16 mouse cellular contexts compared by ENCODE assay signal in genomic region chr6:94069421-94069820, GRCm38 (mm10).
A peak's percentile ranks its signal among the peaks of the same experiment; 100 is the strongest.
DNase-seq lines count a peak whose midpoint lies in the region; ATAC-seq and TF ChIP-seq lines count a peak whose summit lies in the region.
"Had no signal": no experiment of that assay in that cellular context is flagged by ENCODE, and none has a peak within 500 bp of the region (broad histone marks: within the 10 kb centered on the region; RNA-seq: fewer than 3 reads in every experiment).

No protein-coding gene starts in this region.

- peak overlapping the region; percentile 77 for H3K27ac ChIP-seq in heart, embryonic 12.5 days (ENCODE audit: poor library complexity, severe bottlenecking)
- H3K27ac ChIP-seq in stomach, embryonic 16.5 days (ENCODE audit: low read length): no peak overlapping the region
- no peak overlapping the region for H3K27ac ChIP-seq in stomach, postnatal 0 days (replicated peaks)
- no peak overlapping the region for H3K27ac ChIP-seq in liver, embryonic 11.5 days (ENCODE audit: low read depth, low read length)
- no peak overlapping the region for H3K27ac ChIP-seq in hindbrain, embryonic 13.5 days
- H3K27ac ChIP-seq: hindbrain, postnatal 0 days; liver, embryonic 15.5 days; macrophage had no signal

- H3K4me1 ChIP-seq in heart, embryonic 12.5 days (replicated peaks): peaks cover 54% of the 10 kb centered on the region
- H3K4me1 ChIP-seq in stomach, embryonic 16.5 days (ENCODE audit: control insufficient read depth, insufficient read depth, low read length): peaks cover 9% of the 10 kb centered on the region; the same call in 1 of the 2 replicates
- no peaks in the 10 kb centered on the region; the same call in 1 of the 2 replicates for H3K4me1 ChIP-seq in stomach, postnatal 0 days (replicated peaks; ENCODE audit: control insufficient read depth, insufficient read depth)
- H3K4me1 ChIP-seq in liver, embryonic 11.5 days (replicated peaks; ENCODE audit: control insufficient read depth, insufficient read depth, low read length): peaks cover 10% of the 10 kb centered on the region
- peaks cover 9% of the 10 kb centered on the region; the same call in 1 of the 2 replicates for H3K4me1 ChIP-seq in hindbrain, embryonic 13.5 days (replicated peaks)

- no peaks in the 10 kb centered on the region for H3K27me3 ChIP-seq in heart, embryonic 12.5 days (replicated peaks)
- H3K27me3 ChIP-seq in stomach, embryonic 16.5 days (ENCODE audit: control insufficient read depth, insufficient read depth, low read length): no peaks in the 10 kb centered on the region
- H3K27me3 ChIP-seq in stomach, postnatal 0 days (ENCODE audit: control insufficient read depth, insufficient read depth, low read length): no peaks in the 10 kb centered on the region
- no peaks in the 10 kb centered on the region for H3K27me3 ChIP-seq in liver, embryonic 11.5 days (replicated peaks; ENCODE audit: control insufficient read depth, insufficient read depth, low read length)
- H3K27me3 ChIP-seq in hindbrain, embryonic 13.5 days: no peaks in the 10 kb centered on the region
- H3K27me3 ChIP-seq: embryonic facial prominence, embryonic 12.5 days; liver, embryonic 15.5 days had no signal

- intact Hi-C loops in heart, postnatal 14 days (cut with DNase I): no loop called here

- H3K9ac ChIP-seq in heart, embryonic 12.5 days: no peak overlapping the region
- no peak overlapping the region for H3K9ac ChIP-seq in stomach, embryonic 16.5 days (ENCODE audit: low read length)
- no peak overlapping the region for H3K9ac ChIP-seq in stomach, postnatal 0 days (ENCODE audit: low read length)
- H3K9ac ChIP-seq in liver, embryonic 11.5 days (ENCODE audit: low read depth, low read length): no peak overlapping the region
- no peak overlapping the region for H3K9ac ChIP-seq in hindbrain, embryonic 13.5 days
- H3K9ac ChIP-seq: embryonic facial prominence, embryonic 12.5 days; liver, embryonic 15.5 days had no signal

- H3K4me3 ChIP-seq in heart, embryonic 12.5 days: no peak overlapping the region
- no peak overlapping the region for H3K4me3 ChIP-seq in stomach, embryonic 16.5 days (replicated peaks; ENCODE audit: low read length)
- no peak overlapping the region for H3K4me3 ChIP-seq in stomach, postnatal 0 days (ENCODE audit: low read depth, low read length)
- no peak overlapping the region for H3K4me3 ChIP-seq in liver, embryonic 11.5 days (ENCODE audit: low read depth, low read length)
- no peak overlapping the region for H3K4me3 ChIP-seq in hindbrain, embryonic 13.5 days
- H3K4me3 ChIP-seq: embryonic facial prominence, embryonic 12.5 days; liver, embryonic 15.5 days had no signal

- H3K4me2 ChIP-seq in heart, embryonic 12.5 days: peak overlapping the region; percentile 5; the same call in 1 of the 2 replicates
- no peak overlapping the region for H3K4me2 ChIP-seq in stomach, embryonic 16.5 days (ENCODE audit: low read depth, low read length)
- H3K4me2 ChIP-seq in stomach, postnatal 0 days (replicated peaks; ENCODE audit: low read depth): no peak overlapping the region
- H3K4me2 ChIP-seq in liver, embryonic 11.5 days: no peak overlapping the region
- H3K4me2 ChIP-seq in hindbrain, embryonic 13.5 days: no peak overlapping the region
- H3K4me2 ChIP-seq: embryonic facial prominence, embryonic 12.5 days; liver, embryonic 15.5 days had no signal

- no peaks in the 10 kb centered on the region for H3K36me3 ChIP-seq in heart, embryonic 12.5 days
- no peaks in the 10 kb centered on the region for H3K36me3 ChIP-seq in stomach, embryonic 16.5 days (ENCODE audit: control insufficient read depth, insufficient read depth, low read length)
- no peaks in the 10 kb centered on the region for H3K36me3 ChIP-seq in stomach, postnatal 0 days (ENCODE audit: control insufficient read depth, insufficient read depth, low read length)
- no peaks in the 10 kb centered on the region for H3K36me3 ChIP-seq in liver, embryonic 11.5 days (ENCODE audit: control insufficient read depth, insufficient read depth, low read length)
- H3K36me3 ChIP-seq in hindbrain, embryonic 13.5 days: no peaks in the 10 kb centered on the region
- H3K36me3 ChIP-seq: embryonic facial prominence, embryonic 12.5 days; liver, embryonic 15.5 days had no signal

- TF ChIP-seq EP300 in stomach, postnatal 0 days (optimal IDR thresholded peaks at IDR 0.05): no peak

- no peaks in the 10 kb centered on the region for H3K9me3 ChIP-seq in heart, embryonic 12.5 days (replicated peaks)
- no peaks in the 10 kb centered on the region for H3K9me3 ChIP-seq in stomach, embryonic 16.5 days (replicated peaks; ENCODE audit: control insufficient read depth, low read length)
- no peaks in the 10 kb centered on the region for H3K9me3 ChIP-seq in stomach, postnatal 0 days (ENCODE audit: control insufficient read depth, low read length)
- H3K9me3 ChIP-seq in liver, embryonic 11.5 days (ENCODE audit: control insufficient read depth, low read length): no peaks in the 10 kb centered on the region
- H3K9me3 ChIP-seq in hindbrain, embryonic 13.5 days: no peaks in the 10 kb centered on the region
- H3K9me3 ChIP-seq: embryonic facial prominence, embryonic 12.5 days; liver, embryonic 15.5 days had no signal

- 8% methylated on average over 3 of the region's 3 CpGs for WGBS in heart, embryonic 12.5 days
- WGBS in stomach, embryonic 16.5 days: 27% methylated on average over 3 of the region's 3 CpGs
- 30% methylated on average over 3 of the region's 3 CpGs for WGBS in stomach, postnatal 0 days
- 18% methylated on average over 3 of the region's 3 CpGs for WGBS in liver, embryonic 11.5 days
- WGBS in hindbrain, embryonic 13.5 days: 73% methylated on average over 3 of the region's 3 CpGs

- no peak for DNase-seq in heart, postnatal 14 days
- no peak for DNase-seq in stomach, postnatal 0 days (ENCODE audit: low spot score)
- no peak for DNase-seq in liver, embryonic 11.5 days (ENCODE audit: low spot score)
- DNase-seq in cerebellum, adult 18-20 months: no peak
- DNase-seq: adrenal gland, postnatal 25 days; cerebellum, postnatal 14 days; gastrocnemius, postnatal 36 days; midbrain, embryonic 14.5 days; thymus, postnatal 25 days had no signal

- no peak for TF ChIP-seq CTCF in stomach, postnatal 0 days (IDR thresholded peaks at IDR 0.05; ENCODE audit: low read depth)

- peak; percentile 54 for ATAC-seq in heart, embryonic 12.5 days (ENCODE audit: insufficient number of reproducible peaks, low FRiP score)
- ATAC-seq in stomach, embryonic 16.5 days (ENCODE audit: insufficient read depth, low FRiP score): peak; percentile 47; the same call in 1 of the 2 replicates
- no peak for ATAC-seq in stomach, postnatal 0 days (ENCODE audit: low FRiP score, low TSS enrichment)
- ATAC-seq in liver, embryonic 11.5 days (replicated peaks; ENCODE audit: low FRiP score): peak; percentile 69
- no peak for ATAC-seq in hindbrain, embryonic 13.5 days (ENCODE audit: low FRiP score)
- ATAC-seq: hindbrain, postnatal 0 days had no signal

Comparison
In these comparisons a context has a peak if more than half of its experiments do, and no peak if none do; other contexts are left out.
1. ATAC-seq: peak in heart, embryonic 12.5 days (single experiment), stomach, embryonic 16.5 days (single experiment) and liver, embryonic 11.5 days (single experiment); none in stomach, postnatal 0 days (single experiment) and hindbrain, embryonic 13.5 days (single experiment).